16 mouse cellular contexts compared by ENCODE assay signal in genomic region chr9:96266793-96267558, GRCm38 (mm10).
DNase-seq lines count a peak whose midpoint lies in the region; ATAC-seq and TF ChIP-seq lines count a peak whose summit lies in the region.
"Had no signal": no experiment of that assay in that cellular context is flagged by ENCODE, and none has a peak within 500 bp of the region (broad histone marks: within the 10 kb centered on the region; RNA-seq: fewer than 3 reads in every experiment).

No protein-coding gene starts in this region.

- no peaks in the 10 kb centered on the region for H3K79me2 ChIP-seq in MEL (ENCODE audit: control insufficient read depth, insufficient read depth, low read length, poor library complexity)

- TF ChIP-seq RAD21 in MEL (IDR thresholded peaks at IDR 0.05; ENCODE audit: low read depth, low read length): no peak

- H3K4me1 ChIP-seq in G1E (ENCODE audit: insufficient read depth, low read depth, low read length): peaks cover 14% of the 10 kb centered on the region
- peaks cover 4% of the 10 kb centered on the region in 2 experiments for H3K4me1 ChIP-seq in MEL (ENCODE audit: control insufficient read depth in 1 of 2, insufficient read depth in 2 of 2, low read length in 2 of 2)
- peaks cover 11% of the 10 kb centered on the region; the same call in 1 of the 2 replicates for H3K4me1 ChIP-seq in liver, postnatal 0 days (ENCODE audit: insufficient read depth)
- 0 out of 2 replicates have a peak, but pooled peaks cover 2% of the 10 kb centered on the region for H3K4me1 ChIP-seq in forebrain, embryonic 12.5 days
- H3K4me1 ChIP-seq: midbrain, embryonic 12.5 days had no signal

- no peak overlapping the region for H3K27ac ChIP-seq in MEL (ENCODE audit: control insufficient read depth, low read depth, low read length)
- peak overlapping the region; percentile 76 for H3K27ac ChIP-seq in liver, postnatal 0 days (ENCODE audit: low read depth)
- H3K27ac ChIP-seq in forebrain, embryonic 12.5 days: no peak overlapping the region
- H3K27ac ChIP-seq: hindbrain, embryonic 13.5 days; layer of hippocampus, adult 2 months; midbrain, embryonic 12.5 days had no signal

- WGBS in liver, postnatal 0 days (ENCODE audit: insufficient replicate concordance): 55% methylated on average over 6 of the region's 6 CpGs
- 79% methylated on average over 6 of the region's 6 CpGs for WGBS in forebrain, embryonic 12.5 days

- H3K4me2 ChIP-seq in liver, postnatal 0 days (ENCODE audit: low read depth, low read length): peak overlapping the region; percentile 59
- H3K4me2 ChIP-seq in forebrain, embryonic 12.5 days: no peak overlapping the region
- H3K4me2 ChIP-seq: hindbrain, embryonic 13.5 days; midbrain, embryonic 12.5 days had no signal

- H3K4me3 ChIP-seq in G1E (ENCODE audit: low read depth, low read length): no peak overlapping the region
- no peak overlapping the region for H3K4me3 ChIP-seq in MEL (ENCODE audit: control insufficient read depth in 1 of 2, insufficient read depth in 1 of 2, low read depth in 2 of 2, low read length in 2 of 2)
- 0 out of 2 replicates have a peak overlapping the region, but pooled peaks have one; percentile 3 for H3K4me3 ChIP-seq in liver, postnatal 0 days (ENCODE audit: low read depth, low read length)
- no peak overlapping the region for H3K4me3 ChIP-seq in forebrain, embryonic 12.5 days (replicated peaks)
- H3K4me3 ChIP-seq: hindbrain, embryonic 13.5 days; layer of hippocampus, adult 2 months; midbrain, embryonic 12.5 days had no signal

- H3K9me3 ChIP-seq in G1E (replicated peaks) (no peaks in the 10 kb centered on the region), MEL (replicated peaks; ENCODE audit: insufficient read depth, low read length) (no peaks in the 10 kb centered on the region)
- no peaks in the 10 kb centered on the region for H3K9me3 ChIP-seq in liver, postnatal 0 days (ENCODE audit: low read length)
- H3K9me3 ChIP-seq in forebrain, embryonic 12.5 days: no peaks in the 10 kb centered on the region
- H3K9me3 ChIP-seq: hindbrain, embryonic 13.5 days; midbrain, embryonic 12.5 days had no signal

- TF ChIP-seq CTCF in G1E (IDR thresholded peaks at IDR 0.05; ENCODE audit: low read depth, low read length) (no peak), MEL (IDR thresholded peaks at IDR 0.05 in 2 of 3, conservative IDR thresholded peaks at IDR 0.05 in 1 of 3; ENCODE audit: control insufficient read depth in 1 of 3, insufficient read depth in 1 of 3, low read depth in 2 of 3, low read length in 3 of 3, poor library complexity in 1 of 3, severe bottlenecking in 1 of 3) (no peak)
- TF ChIP-seq CTCF in liver, postnatal 0 days (IDR thresholded peaks at IDR 0.05; ENCODE audit: low read depth): no peak

- no peak for TF ChIP-seq POLR2A in MEL (IDR thresholded peaks at IDR 0.05; ENCODE audit: control insufficient read depth in 1 of 2, insufficient read depth in 1 of 2, low read depth in 1 of 2, low read length in 2 of 2, poor library complexity in 1 of 2)

- peaks cover 6% of the 10 kb centered on the region for H3K36me3 ChIP-seq in G1E (replicated peaks)
- peaks cover 0 to 11% of the 10 kb centered on the region in 2 experiments; a peak in 2 of 4 replicates for H3K36me3 ChIP-seq in MEL (ENCODE audit: control insufficient read depth in 1 of 2, insufficient read depth in 2 of 2, low read length in 2 of 2)
- H3K36me3 ChIP-seq in liver, postnatal 0 days (replicated peaks; ENCODE audit: insufficient read depth, low read length): peaks cover 7% of the 10 kb centered on the region
- H3K36me3 ChIP-seq in forebrain, embryonic 12.5 days (replicated peaks): no peaks in the 10 kb centered on the region
- H3K36me3 ChIP-seq: hindbrain, embryonic 13.5 days; midbrain, embryonic 12.5 days had no signal

- no peaks in the 10 kb centered on the region for H3K27me3 ChIP-seq in G1E (ENCODE audit: insufficient read depth, low read length)
- H3K27me3 ChIP-seq in MEL (ENCODE audit: control insufficient read depth in 1 of 2, insufficient read depth in 2 of 2, low read length in 2 of 2): no peaks in the 10 kb centered on the region
- no peaks in the 10 kb centered on the region for H3K27me3 ChIP-seq in liver, postnatal 0 days (ENCODE audit: insufficient read depth, low read length)
- no peaks in the 10 kb centered on the region for H3K27me3 ChIP-seq in forebrain, embryonic 12.5 days
- H3K27me3 ChIP-seq: hindbrain, embryonic 13.5 days; midbrain, embryonic 12.5 days had no signal

- peak; percentile 83 for TF ChIP-seq EP300 in MEL (IDR thresholded peaks at IDR 0.05; ENCODE audit: low read depth in 1 of 2, low read length in 2 of 2)
- TF ChIP-seq EP300 in liver, postnatal 0 days (IDR thresholded peaks at IDR 0.05; ENCODE audit: low read depth): peak; percentile 96

- ATAC-seq in G1E (ENCODE audit: extremely low read depth, insufficient number of reproducible peaks, low FRiP score, poor library complexity, severe bottlenecking): peak; percentile 75; the same call in 1 of the 2 replicates
- ATAC-seq in erythroid progenitor cell, adult 5-6 weeks (replicated peaks; ENCODE audit: low FRiP score, poor library complexity, severe bottlenecking): peak; percentile 99
- peak; percentile 98 for ATAC-seq in liver, postnatal 0 days
- no peak for ATAC-seq in forebrain, embryonic 12.5 days (ENCODE audit: low FRiP score)
- ATAC-seq: forebrain, embryonic 14.5 days had no signal

- DNase-seq in G1E (ENCODE audit: low spot score) (peak; percentile 5), MEL (ENCODE audit: low read depth, low spot score) (peak; percentile 70)
- peak; percentile 57 for DNase-seq in liver, postnatal 0 days
- no peak for DNase-seq in embryo, embryonic 10.5 days (ENCODE audit: low spot score)
- DNase-seq in kidney, postnatal 36 days: no peak
- DNase-seq: adrenal gland, postnatal 10 days; cerebellum, adult 8-10 months; left cerebral cortex, postnatal 4 days; lung, adult 18-20 months; lung, postnatal 4 days had no signal

- no peak overlapping the region for H3K9ac ChIP-seq in MEL (ENCODE audit: control insufficient read depth, low read depth, low read length, poor library complexity, severe bottlenecking)
- H3K9ac ChIP-seq in liver, postnatal 0 days (replicated peaks): 0 out of 2 replicates have a peak overlapping the region, but pooled peaks have one; percentile 8
- H3K9ac ChIP-seq in forebrain, embryonic 12.5 days: no peak overlapping the region
- H3K9ac ChIP-seq: hindbrain, embryonic 13.5 days; midbrain, embryonic 12.5 days had no signal

TF ChIP-seq in MEL, 35 proteins besides CTCF, POLR2A, EP300 and RAD21:
- TF ChIP-seq MAZ (IDR thresholded peaks at IDR 0.05; ENCODE audit: low read depth, low read length) (no peak), UBTF (IDR thresholded peaks at IDR 0.05; ENCODE audit: borderline replicate concordance, insufficient read depth, low read depth, low read length) (no peak), MAX (IDR thresholded peaks at IDR 0.05; ENCODE audit: low read length) (no peak), TBP (IDR thresholded peaks at IDR 0.05; ENCODE audit: low read depth, low read length) (no peak), TCF12 (IDR thresholded peaks at IDR 0.05; ENCODE audit: low read depth, low read length) (peak; percentile 85), RCOR1 (IDR thresholded peaks at IDR 0.05; ENCODE audit: low read depth, low read length) (peak; percentile 91; the same call in 1 of the 2 replicates), ZC3H11A (IDR thresholded peaks at IDR 0.05; ENCODE audit: low read depth, low read length) (no peak), E2F4 (IDR thresholded peaks at IDR 0.05; ENCODE audit: borderline replicate concordance, low read depth, low read length) (no peak), GATA1 (IDR thresholded peaks at IDR 0.05; ENCODE audit: low read depth, low read length) (peak; percentile 82), CHD2 (IDR thresholded peaks at IDR 0.05; ENCODE audit: low read length) (no peak), MEF2A (IDR thresholded peaks at IDR 0.05; ENCODE audit: extremely low read depth, insufficient replicate concordance, low read depth, low read length, poor library complexity, severe bottlenecking) (no peak), NRF1 (IDR thresholded peaks at IDR 0.05; ENCODE audit: insufficient read depth, low read depth, low read length, poor library complexity, severe bottlenecking) (no peak), ELF1 (IDR thresholded peaks at IDR 0.05; ENCODE audit: low read depth, low read length) (no peak), TAL1 (IDR thresholded peaks at IDR 0.05; ENCODE audit: low read length) (peak; percentile 87)
TF ChIP-seq in MEL: peak in this region for 4.

Comparison
In these comparisons a context has a peak if more than half of its experiments do, and no peak if none do; other contexts are left out.
1. DNase-seq: peak in G1E (single experiment), MEL (single experiment) and liver, postnatal 0 days (single experiment); none in embryo, embryonic 10.5 days (single experiment) and kidney, postnatal 36 days (0 of 2).